Mouse (Mus musculus) olfactory bulb, adult 2 months (tissue): Measurements from ENCODE around the gene Platr17.

Experiments used
- CTCF ChIP-seq: fragments of 200-500 bp; IDR thresholded peaks from 2 replicates; pipeline ENCODE4 v1.5.1; 2012; ENCODE audit warnings: low read depth, mild to moderate bottlenecking, low read length, moderate library complexity; ENCODE audit not compliant: insufficient read depth
- POLR2A ChIP-seq: fragments of 200-500 bp; IDR thresholded peaks from 2 replicates; pipeline ENCODE4 v1.6.1; 2012; ENCODE audit warnings: mild to moderate bottlenecking, low read depth, low read length, moderate library complexity; ENCODE audit not compliant: insufficient read depth

GRCm38 (mm10) chr17:33911052-33911812 lies 6.3 kb downstream of the Platr17 start:
- TF ChIP-seq CTCF (no peak), POLR2A (no peak)
